Mouse (Mus musculus) bone marrow macrophage, adult 2 months (primary cell): ENCODE data around the gene Ewsr1. TPM values are rescaled to one million over a fixed set of nuclear protein-coding genes. Genes with fewer than 3 reads are reported as not detected.
A peak's percentile ranks its signal among the peaks of the same experiment; 100 is the strongest.

Experiments
- H3K27ac ChIP-seq: 2 replicates; pipeline ENCODE4 v1.5.1; 2012; ENCODE audit warnings: low read depth, low read length; ENCODE audit not compliant: insufficient read depth
- H3K4me1 ChIP-seq: 2 replicates; pipeline ENCODE4 v1.6.1; 2012; ENCODE audit warnings: low read length; ENCODE audit not compliant: control insufficient read depth, insufficient read depth
- H3K4me3 ChIP-seq: 2 replicates; pipeline ENCODE4 v1.5.1; 2012; ENCODE audit warnings: mild to moderate bottlenecking, low read length, moderate library complexity; ENCODE audit not compliant: insufficient read depth
- CTCF ChIP-seq: IDR thresholded peaks from 2 replicates; pipeline ENCODE4 v1.5.1; 2012; ENCODE audit warnings: low read depth, mild to moderate bottlenecking, low read length, moderate library complexity
- POLR2A ChIP-seq: IDR thresholded peaks from 2 replicates; pipeline ENCODE4 v1.6.1; 2012; ENCODE audit warnings: mild to moderate bottlenecking, low read depth, low read length, borderline replicate concordance
- polyA plus RNA-seq: library from polyadenylated mRNA; stranded (reverse); fragments of >200 nt; gene quantifications from 2 replicates; pipeline ENCODE4 v1.2.4, GENCODE M21; 2012; ENCODE audit not compliant: missing spikeins, insufficient read depth, insufficient read length

The Ewsr1 gene
- polyA plus RNA-seq, 1 experiment = 433 TPM

GRCm38 (mm10) chr11:5129035-5129480 lies 30.0 kb upstream of the Ewsr1 start:
- no peak overlapping the region for H3K27ac ChIP-seq
- no peak overlapping the region for H3K4me3 ChIP-seq
- TF ChIP-seq POLR2A = no peak
- no peak for TF ChIP-seq CTCF
- peaks cover 12% of the 10 kb centered on the region for H3K4me1 ChIP-seq

GRCm38 (mm10) chr11:5125713-5126112 lies 26.6 kb upstream of the Ewsr1 start:
- no peak overlapping the region for H3K4me3 ChIP-seq
- no peak for TF ChIP-seq CTCF
- TF ChIP-seq POLR2A = no peak
- no peaks in the 10 kb centered on the region for H3K4me1 ChIP-seq
- H3K27ac ChIP-seq = no peak overlapping the region

- peak; percentile 100 for TF ChIP-seq CTCF
- no peak for TF ChIP-seq POLR2A
- no peak overlapping the region for H3K27ac ChIP-seq
- H3K4me1 ChIP-seq = no peaks in the 10 kb centered on the region
- H3K4me3 ChIP-seq = no peak overlapping the region
Observed at GRCm38 (mm10) chr11:5114931-5115581, 16.0 kb upstream of the Ewsr1 start.

- no peak for TF ChIP-seq CTCF
- TF ChIP-seq POLR2A = no peak
- no peak overlapping the region for H3K27ac ChIP-seq
- no peaks in the 10 kb centered on the region for H3K4me1 ChIP-seq
- no peak overlapping the region for H3K4me3 ChIP-seq
Observed at GRCm38 (mm10) chr11:5113645-5114044, 14.6 kb upstream of the Ewsr1 start.

- TF ChIP-seq CTCF = no peak
- TF ChIP-seq POLR2A = no peak
- Histone ChIP-seq H3K27ac (no peak overlapping the region), H3K4me3 (no peak overlapping the region), H3K4me1 (no peaks in the 10 kb centered on the region)
Observed at GRCm38 (mm10) chr11:5109441-5109840, 10.4 kb upstream of the Ewsr1 start.

- Histone ChIP-seq H3K27ac (no peak overlapping the region), H3K4me3 (no peak overlapping the region), H3K4me1 (peaks cover 17% of the 10 kb centered on the region)
- TF ChIP-seq CTCF (no peak), POLR2A (no peak)
Observed at GRCm38 (mm10) chr11:5103986-5104509, 5.0 kb upstream of the Ewsr1 start.

- Histone ChIP-seq H3K27ac (no peak overlapping the region), H3K4me3 (no peak overlapping the region), H3K4me1 (peaks cover 17% of the 10 kb centered on the region)
- TF ChIP-seq POLR2A (no peak), CTCF (no peak)
Observed at GRCm38 (mm10) chr11:5102384-5102783, 3.3 kb upstream of the Ewsr1 start.

- TF ChIP-seq CTCF (no peak), POLR2A (no peak)
- Histone ChIP-seq H3K4me1 (peaks cover 17% of the 10 kb centered on the region), H3K4me3 (no peak overlapping the region), H3K27ac (no peak overlapping the region)
Observed at GRCm38 (mm10) chr11:5101641-5102040, 2.6 kb upstream of the Ewsr1 start.

GRCm38 (mm10) chr11:5100801-5101200 lies 1.7 kb upstream of the Ewsr1 start:
- TF ChIP-seq POLR2A = no peak
- no peak for TF ChIP-seq CTCF
- Histone ChIP-seq H3K27ac (no peak overlapping the region), H3K4me3 (no peak overlapping the region; the same call in 1 of the 2 replicates), H3K4me1 (peaks cover 19% of the 10 kb centered on the region)

- H3K4me3 ChIP-seq = peak overlapping the region; percentile 78
- peak overlapping the region; percentile 43 for H3K27ac ChIP-seq
- peaks cover 21% of the 10 kb centered on the region for H3K4me1 ChIP-seq
- TF ChIP-seq CTCF = no peak
- TF ChIP-seq POLR2A = no peak
Observed at GRCm38 (mm10) chr11:5100283-5100682, 1.2 kb upstream of the Ewsr1 start.
